Mouse (Mus musculus) embryonic fibroblast, embryonic 13.5 days (primary cell): ENCODE data around the gene Hint2.

Source experiments
- CTCF ChIP-seq: IDR thresholded peaks from 2 replicates; pipeline ENCODE4 v1.5.1; 2011; ENCODE audit warnings: mild to moderate bottlenecking, control low read depth, low read length, moderate library complexity, borderline replicate concordance; ENCODE audit not compliant: insufficient read depth
- POLR2A ChIP-seq: IDR thresholded peaks from 2 replicates; pipeline ENCODE4 v1.6.1; 2011; ENCODE audit warnings: low read depth, mild to moderate bottlenecking, control low read depth, low read length, moderate library complexity

GRCm38 (mm10) chr4:43672070-43672469 lies 15.8 kb upstream of the Hint2 start:
- TF ChIP-seq CTCF, result no peak
- TF ChIP-seq POLR2A, result no peak
